Mouse (Mus musculus) liver, embryonic 14.5 days (tissue): Measurements from ENCODE around the gene Cacna1c. TPM values are rescaled to one million over a fixed set of nuclear protein-coding genes. Genes with fewer than 3 reads are reported as not detected.

Experiments used
- ATAC-seq: fragments of 200-750 bp; cut with Nextera tagmentation; 2 replicates; pipeline ENCODE4 v1.8.0; 2017; ENCODE audit warnings: moderate number of reproducible peaks, mild to moderate bottlenecking, moderate library complexity; ENCODE audit not compliant: insufficient read depth
- DNase-seq, 3 experiments: peaks; one replicate each; pipeline ENCODE4 v3.0.0-alpha.2; 2012 to 2013; ENCODE audit warnings: low read depth in 3 of 3, low spot score in 3 of 3
- H3K27ac ChIP-seq: fragments of 300-500 bp; sonication (generic); 2 replicates; pipeline ENCODE4 v1.5.1; 2014; ENCODE audit warnings: moderate library complexity, mild to moderate bottlenecking, control low read depth, inconsistent platforms
- H3K27me3 ChIP-seq: fragments of 300-500 bp; sonication (generic); 2 replicates; pipeline ENCODE4 v1.6.1; 2014; ENCODE audit warnings: mild to moderate bottlenecking, low read length, moderate library complexity; ENCODE audit not compliant: control insufficient read depth, insufficient read depth
- H3K36me3 ChIP-seq: fragments of 300-500 bp; sonication (generic); replicated peaks from 2 replicates; pipeline ENCODE4 v1.6.1; 2014; ENCODE audit warnings: low read depth; ENCODE audit not compliant: control insufficient read depth, insufficient read depth
- H3K4me1 ChIP-seq, 2 experiments: fragments of 200-500 bp in 1 of 2; fragments of 300-500 bp in 1 of 2; sonication (generic) in 1 of 2; replicated peaks; 2 replicates each; pipeline ENCODE4 v1.6.1; 2012 to 2014; ENCODE audit warnings: antibody characterized with exemption in 1 of 2, inconsistent platforms in 1 of 2, low read length in 1 of 2; ENCODE audit not compliant: control insufficient read depth in 2 of 2, insufficient read depth in 2 of 2
- H3K4me2 ChIP-seq: fragments of 300-500 bp; sonication (generic); 2 replicates; pipeline ENCODE4 v1.6.1; 2014; ENCODE audit warnings: low read depth, mild to moderate bottlenecking, control low read depth, moderate library complexity
- H3K4me3 ChIP-seq, 2 experiments: fragments of 200-500 bp in 1 of 2; fragments of 300-500 bp in 1 of 2; sonication (generic) in 1 of 2; 2 replicates each; pipeline ENCODE4 v1.5.1; 2012 to 2014; ENCODE audit warnings: low read depth in 2 of 2, low read length in 2 of 2, mild to moderate bottlenecking in 2 of 2, control low read depth in 1 of 2, inconsistent platforms in 1 of 2, moderate library complexity in 1 of 2; ENCODE audit not compliant: insufficient read depth in 1 of 2
- H3K9ac ChIP-seq: fragments of 300-500 bp; sonication (generic); replicated peaks from 2 replicates; pipeline ENCODE4 v1.6.1; 2014; ENCODE audit warnings: mild to moderate bottlenecking, control low read depth, moderate library complexity
- H3K9me3 ChIP-seq: fragments of 300-500 bp; sonication (generic); 2 replicates; pipeline ENCODE4 v1.6.1; 2016; ENCODE audit warnings: low read length, mixed read lengths; ENCODE audit not compliant: control insufficient read depth
- CTCF ChIP-seq: IDR thresholded peaks from 2 replicates; pipeline ENCODE4 v1.5.1; 2016; ENCODE audit warnings: antibody characterized with exemption, low read depth, control low read depth
- EP300 ChIP-seq: IDR thresholded peaks from 2 replicates; pipeline ENCODE4 v1.6.1; 2016; ENCODE audit warnings: antibody characterized with exemption, low read depth
- WGBS: fragments of 180-500 bp; shearing (Covaris S2); extraction: QIAGEN DNeasy Blood & Tissue Kit; methylation state at CpG from one replicate; pipeline ENCODE4 v1.1.7; 2014; ENCODE audit not compliant: insufficient replicate concordance; 5-methylcytosine and 5-hydroxymethylcytosine counted together
- polyA plus RNA-seq, 2 experiments: library from polyadenylated mRNA; depleted of rRNA in 1 of 2; stranded (reverse) in 1 of 2; unstranded in 1 of 2; fragments of >200 nt; fragmentation: Nextera tagmentation in 1 of 2; extraction: Ambion mirVana in 1 of 2; gene quantifications; 2 replicates each; pipeline versions ENCODE4 v1.2.1 to v1.2.3; 2012 to 2014

Cacna1c gene
- polyA plus RNA-seq, 2 experiments = 0.20 to 0.32 TPM

- Histone ChIP-seq H3K9ac (no peak overlapping the region), H3K27me3 (no peaks in the 10 kb centered on the region), H3K36me3 (no peaks in the 10 kb centered on the region), H3K27ac (no peak overlapping the region), H3K4me2 (no peak overlapping the region), H3K9me3 (no peaks in the 10 kb centered on the region), H3K4me3 (no peak overlapping the region), H3K4me1 (peaks cover 5 to 17% of the 10 kb centered on the region in 2 experiments)
- ATAC-seq = no peak
- DNase-seq = no peak
- 74% methylated on average over 1 of the region's 1 CpGs for WGBS
- TF ChIP-seq CTCF (no peak), EP300 (no peak)
Observed at GRCm38 (mm10) chr6:118765261-118765660, 431.0 kb downstream of the Cacna1c start.

DNA sequence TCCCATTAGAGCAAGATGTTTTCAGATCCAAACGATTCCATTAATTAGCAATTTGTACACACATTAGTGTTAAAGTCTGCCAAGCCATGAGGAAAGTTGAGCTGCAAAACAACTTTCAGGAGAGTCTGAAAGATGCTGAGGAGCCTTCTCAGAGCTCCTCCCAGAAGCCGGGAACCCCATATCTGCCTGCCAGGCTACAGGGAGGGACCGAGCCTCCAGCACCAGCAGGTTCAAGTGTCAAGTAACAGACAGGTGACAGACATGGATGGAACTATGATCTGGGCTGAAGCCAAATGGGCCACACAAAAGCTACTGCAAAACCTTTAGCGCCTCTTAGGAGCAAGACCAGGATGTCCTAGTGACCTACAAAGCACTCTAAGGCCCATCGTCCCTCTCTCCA, 437.2 kb downstream of the Cacna1c start:
- Histone ChIP-seq H3K4me2 (peak overlapping the region; percentile 70), H3K36me3 (no peaks in the 10 kb centered on the region), H3K27ac (peak overlapping the region; percentile 96), H3K4me3 (peak overlapping the region in 1 of 2 experiments; percentile 8; a peak in 1 of 4 replicates), H3K4me1 (peaks cover 35 to 42% of the 10 kb centered on the region in 2 experiments), H3K27me3 (no peaks in the 10 kb centered on the region), H3K9ac (peak overlapping the region; percentile 43), H3K9me3 (no peaks in the 10 kb centered on the region)
- TF ChIP-seq CTCF = no peak
- TF ChIP-seq EP300 = no peak
- DNase-seq (peak; percentile 44 to 66 (median 57)), ATAC-seq (peak; percentile 78)
- WGBS = 35% methylated on average over 5 of the region's 5 CpGs

DNA sequence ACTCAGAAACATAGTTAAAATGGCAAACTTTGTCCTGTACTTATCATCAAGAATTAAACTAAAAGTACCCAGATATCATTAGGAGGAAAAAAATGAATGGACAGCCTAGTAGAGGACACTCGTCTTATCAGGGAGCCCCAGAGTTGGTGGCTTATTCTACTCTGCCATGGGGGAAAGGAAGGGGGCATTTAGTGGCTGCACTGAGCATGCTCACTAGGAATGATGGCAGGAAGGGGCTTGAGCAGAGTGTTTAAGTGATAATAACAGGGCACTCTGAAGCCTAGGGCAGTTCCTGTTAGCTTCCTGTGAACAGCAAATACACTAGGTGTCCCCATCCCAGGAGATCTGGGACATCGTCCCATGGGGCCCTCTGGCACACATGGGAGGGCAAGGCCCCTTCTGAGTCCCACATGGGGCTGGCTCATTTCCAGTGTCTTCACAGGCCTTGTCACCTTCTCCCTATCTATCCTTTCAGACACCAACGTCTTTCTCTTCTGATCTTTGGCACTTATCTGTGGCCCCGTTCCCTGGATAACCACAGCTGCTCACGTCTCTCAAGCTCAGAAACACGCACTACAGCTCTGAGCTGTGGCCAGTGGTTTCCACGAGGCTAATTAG, 437.8 kb downstream of the Cacna1c start:
- TF ChIP-seq CTCF = no peak
- TF ChIP-seq EP300 = peak; percentile 92
- Histone ChIP-seq H3K9ac (peak overlapping the region; percentile 34), H3K27ac (peak overlapping the region; percentile 96), H3K4me1 (peaks cover 36 to 48% of the 10 kb centered on the region in 2 experiments), H3K4me2 (peak overlapping the region; percentile 70), H3K9me3 (no peaks in the 10 kb centered on the region), H3K4me3 (peak overlapping the region in 1 of 2 experiments; percentile 37; a peak in 3 of 4 replicates), H3K36me3 (no peaks in the 10 kb centered on the region), H3K27me3 (no peaks in the 10 kb centered on the region)
- WGBS = 13% methylated on average over 7 of the region's 7 CpGs
- ATAC-seq (peak; percentile 87), DNase-seq (peak; percentile 66 to 76 (median 71))

DNA sequence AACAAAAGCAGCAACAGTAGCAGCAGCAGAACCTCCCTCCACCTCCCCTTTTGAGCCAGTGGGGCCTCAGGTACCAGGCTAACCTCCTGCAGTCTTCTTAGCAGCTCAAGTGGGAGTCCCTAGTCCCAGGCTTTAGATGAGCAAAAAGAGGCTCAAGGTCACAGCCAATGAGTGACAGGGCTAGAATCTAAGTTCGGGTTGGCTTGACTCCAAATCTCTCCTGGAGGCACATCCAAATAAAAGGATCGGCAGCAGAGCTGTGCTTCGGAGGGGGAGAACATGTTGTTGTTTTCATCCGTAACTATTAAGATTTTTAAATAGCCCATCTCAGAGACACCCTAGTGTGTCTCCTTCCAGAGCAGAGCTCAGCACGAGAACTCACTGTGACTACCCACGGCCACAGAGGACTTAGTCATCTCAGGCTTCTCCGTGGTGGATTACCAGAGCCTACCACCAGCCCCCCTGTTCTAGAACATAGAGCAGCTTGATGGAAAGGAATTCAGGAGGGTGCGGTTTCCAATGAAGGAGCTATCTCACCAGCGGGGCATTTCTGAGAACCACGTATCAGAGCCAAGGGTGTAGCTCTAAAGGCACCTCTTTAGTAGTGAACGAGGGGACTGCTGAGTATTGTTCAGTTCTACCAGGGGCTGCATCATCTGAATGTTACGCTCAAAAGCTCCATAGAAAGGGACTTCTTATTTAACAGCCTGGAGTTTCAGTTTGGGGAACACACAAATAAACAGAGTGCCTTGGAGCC, 438.5 kb downstream of the Cacna1c start:
- peaks cover 41 to 54% of the 10 kb centered on the region in 2 experiments for H3K4me1 ChIP-seq
- WGBS = 23% methylated on average over 12 of the region's 12 CpGs
- TF ChIP-seq CTCF (no peak), EP300 (peak; percentile 37)
- no peaks in the 10 kb centered on the region for H3K9me3 ChIP-seq
- DNase-seq (peak; percentile 65 to 85 (median 68)), ATAC-seq (peak; percentile 80)
- peak overlapping the region; percentile 70 for H3K4me2 ChIP-seq
- peak overlapping the region; percentile 37 to 51 for H3K4me3 ChIP-seq
- no peaks in the 10 kb centered on the region for H3K27me3 ChIP-seq
- H3K9ac ChIP-seq = peak overlapping the region; percentile 34
- H3K36me3 ChIP-seq = no peaks in the 10 kb centered on the region
- peak overlapping the region; percentile 96 for H3K27ac ChIP-seq

- no peak for ATAC-seq
- no peak for DNase-seq
- Histone ChIP-seq H3K9me3 (no peaks in the 10 kb centered on the region), H3K4me1 (peaks cover 45 to 60% of the 10 kb centered on the region in 2 experiments), H3K4me2 (peak overlapping the region; percentile 70; the same call in 1 of the 2 replicates), H3K36me3 (no peaks in the 10 kb centered on the region), H3K4me3 (no peak overlapping the region), H3K27me3 (no peaks in the 10 kb centered on the region), H3K27ac (peak overlapping the region; percentile 22; the same call in 1 of the 2 replicates), H3K9ac (no peak overlapping the region; the same call in 1 of the 2 replicates)
- TF ChIP-seq CTCF = no peak
- no peak for TF ChIP-seq EP300
- WGBS = 54% methylated on average over 4 of the region's 4 CpGs
Observed at GRCm38 (mm10) chr6:118756511-118756910, 439.7 kb downstream of the Cacna1c start.
